In the genomic region with DNA sequence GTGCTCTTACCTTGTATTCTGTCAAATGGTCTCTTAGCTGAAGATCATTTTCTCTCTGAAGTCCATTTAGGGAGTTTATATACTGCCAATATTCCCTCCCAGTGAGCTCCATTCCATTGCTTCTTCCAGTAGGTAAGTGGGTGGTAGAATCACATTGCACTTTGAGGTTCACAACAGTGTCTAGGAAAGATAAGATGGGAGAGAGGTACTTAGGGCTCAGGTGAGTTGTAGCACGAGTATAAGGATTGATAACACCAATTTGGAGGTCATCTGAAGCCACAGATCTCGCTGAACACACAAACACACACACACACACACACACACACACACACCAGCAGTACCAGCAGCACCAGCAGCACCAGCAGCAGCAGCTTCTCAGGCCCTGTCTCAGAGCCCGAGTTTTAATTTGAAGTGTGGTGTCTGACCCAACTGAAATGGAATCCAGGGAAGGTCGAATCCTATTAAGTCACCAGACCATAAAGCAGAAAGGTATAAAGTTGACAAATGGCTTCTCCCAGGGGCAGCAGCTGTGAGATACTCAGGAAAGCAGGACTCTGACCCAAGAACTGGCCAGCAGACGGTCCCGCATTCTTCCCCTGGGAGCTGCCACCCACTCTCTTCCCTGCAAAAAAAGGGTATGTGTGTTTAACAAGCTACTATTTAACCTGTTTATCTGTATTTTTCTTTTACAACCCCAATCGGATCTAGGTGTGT, we compare ENCODE assay signal across 18 mouse cellular contexts.
DNase-seq lines count a peak whose midpoint lies in the region; ATAC-seq lines count a peak whose summit lies in the region.
"Had no signal": no experiment of that assay in that cellular context is flagged by ENCODE, and none has a peak within 500 bp of the region (broad histone marks: within the 10 kb centered on the region; RNA-seq: fewer than 3 reads in every experiment).

No protein-coding gene starts in this region.

- ATAC-seq in kidney, embryonic 16.5 days (ENCODE audit: low FRiP score, low TSS enrichment): peak; percentile 91
- peak; percentile 99 for ATAC-seq in intestine, embryonic 16.5 days
- ATAC-seq: forebrain, postnatal 0 days had no signal

- H3K27ac ChIP-seq in kidney, embryonic 16.5 days (ENCODE audit: low read length): no peak overlapping the region
- peak overlapping the region; percentile 32 for H3K27ac ChIP-seq in intestine, embryonic 16.5 days (ENCODE audit: low read length)
- H3K27ac ChIP-seq: embryonic facial prominence, embryonic 10.5 days; heart, adult 2 months; hindbrain, embryonic 10.5 days; midbrain, embryonic 12.5 days; neural tube, embryonic 15.5 days had no signal

- no peak for DNase-seq in kidney, adult 9 months
- peak; percentile 24 for DNase-seq in embryo, embryonic 10.5 days (ENCODE audit: low spot score)
- DNase-seq in retina, postnatal 1 day: peak; percentile 24
- no peak for DNase-seq in B cell, adult 2 months
- no peak for DNase-seq in right cerebral cortex, postnatal 4 days
- no peak for DNase-seq in cerebellum, adult 11-12 months
- DNase-seq: cerebellum, postnatal 10 days; forebrain, postnatal 0 days; heart, adult 2 months; lung, adult 18-20 months; lung, postnatal 36 days had no signal

- no peaks in the 10 kb centered on the region for H3K27me3 ChIP-seq in kidney, embryonic 16.5 days (ENCODE audit: insufficient read depth, low read length)
- H3K27me3 ChIP-seq in intestine, embryonic 16.5 days (replicated peaks; ENCODE audit: control insufficient read depth, insufficient read depth, low read length): no peaks in the 10 kb centered on the region
- H3K27me3 ChIP-seq: midbrain, embryonic 12.5 days; neural tube, embryonic 15.5 days had no signal

- no peaks in the 10 kb centered on the region for H3K36me3 ChIP-seq in kidney, embryonic 16.5 days (ENCODE audit: insufficient read depth, low read length)
- H3K36me3 ChIP-seq in intestine, embryonic 16.5 days (ENCODE audit: control insufficient read depth, insufficient read depth, low read length): no peaks in the 10 kb centered on the region
- H3K36me3 ChIP-seq: embryonic facial prominence, embryonic 10.5 days; hindbrain, embryonic 10.5 days; midbrain, embryonic 12.5 days; neural tube, embryonic 15.5 days had no signal

- no peak overlapping the region for H3K4me3 ChIP-seq in kidney, embryonic 16.5 days (ENCODE audit: low read length)
- H3K4me3 ChIP-seq in intestine, embryonic 16.5 days (ENCODE audit: low read length): no peak overlapping the region
- H3K4me3 ChIP-seq: embryonic facial prominence, embryonic 10.5 days; erythroblast, embryonic 14.5 days; heart, adult 2 months; hindbrain, embryonic 10.5 days; midbrain, embryonic 12.5 days; neural tube, embryonic 15.5 days had no signal

- 0 out of 2 replicates have a peak, but pooled peaks cover 4% of the 10 kb centered on the region for H3K9me3 ChIP-seq in kidney, embryonic 16.5 days (ENCODE audit: low read length)
- no peaks in the 10 kb centered on the region for H3K9me3 ChIP-seq in intestine, embryonic 16.5 days (ENCODE audit: control insufficient read depth, low read length)
- H3K9me3 ChIP-seq: embryonic facial prominence, embryonic 10.5 days; hindbrain, embryonic 10.5 days; midbrain, embryonic 12.5 days; neural tube, embryonic 15.5 days had no signal

- H3K4me2 ChIP-seq in kidney, embryonic 16.5 days (replicated peaks; ENCODE audit: low read depth, low read length): no peak overlapping the region
- no peak overlapping the region; the same call in 1 of the 2 replicates for H3K4me2 ChIP-seq in intestine, embryonic 16.5 days (ENCODE audit: low read depth, low read length)
- H3K4me2 ChIP-seq: midbrain, embryonic 12.5 days; neural tube, embryonic 15.5 days had no signal

- WGBS in kidney, embryonic 16.5 days: 16% methylated on average over 7 of the region's 7 CpGs
- WGBS in intestine, embryonic 16.5 days: 40% methylated on average over 7 of the region's 7 CpGs

- no peak overlapping the region for H3K9ac ChIP-seq in kidney, embryonic 16.5 days (replicated peaks; ENCODE audit: low read length)
- H3K9ac ChIP-seq in intestine, embryonic 16.5 days (ENCODE audit: low read depth, low read length): no peak overlapping the region
- H3K9ac ChIP-seq: forebrain, postnatal 0 days; midbrain, embryonic 12.5 days; neural tube, embryonic 15.5 days had no signal

- 0 out of 2 replicates have a peak, but pooled peaks cover 7% of the 10 kb centered on the region for H3K4me1 ChIP-seq in kidney, embryonic 16.5 days (ENCODE audit: insufficient read depth, low read length)
- H3K4me1 ChIP-seq in intestine, embryonic 16.5 days (ENCODE audit: control insufficient read depth, insufficient read depth, low read length): 0 out of 2 replicates have a peak, but pooled peaks cover 3% of the 10 kb centered on the region
- H3K4me1 ChIP-seq: hindbrain, embryonic 10.5 days; midbrain, embryonic 12.5 days; neural tube, embryonic 15.5 days had no signal

Comparison
In these comparisons a context has a peak if more than half of its experiments do, and no peak if none do; other contexts are left out.
1. DNase-seq: peak in embryo, embryonic 10.5 days (single experiment) and retina, postnatal 1 day (single experiment); none in kidney, adult 9 months (single experiment), B cell, adult 2 months (0 of 2), right cerebral cortex, postnatal 4 days (single experiment) and cerebellum, adult 11-12 months (single experiment).